Mouse (Mus musculus) MN1 (cell line): ENCODE results near the gene Fam57a.

Source experiments
- DNase-seq: peaks from one replicate; pipeline ENCODE4 v3.0.0-alpha.2; 2016; ENCODE audit warnings: low spot score

The Fam57a gene

GRCm38 (mm10) chr11:76246439-76246838, 67.0 kb downstream of the Fam57a start:
- no peak for DNase-seq

DNA sequence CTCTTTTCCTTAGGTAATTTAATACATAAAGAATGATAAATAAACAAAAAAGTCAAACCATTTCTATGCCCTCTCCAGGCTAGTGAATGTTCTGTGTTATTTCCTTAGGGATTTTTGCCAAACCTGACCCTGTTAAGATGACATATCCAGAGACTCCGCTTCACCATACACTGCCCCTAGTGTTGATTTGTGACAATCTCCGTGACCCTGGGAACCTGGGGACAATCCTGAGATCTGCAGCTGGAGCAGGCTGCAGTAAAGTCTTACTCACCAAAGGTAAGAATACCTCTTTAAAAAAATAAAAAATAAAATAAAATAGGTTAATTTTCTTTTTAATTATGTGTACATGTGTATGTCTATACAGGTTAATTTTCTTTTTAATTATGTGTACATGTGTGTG, 67.8 kb downstream of the Fam57a start:
- DNase-seq, result peak; percentile 22

GRCm38 (mm10) chr11:76252036-76252435, 72.6 kb downstream of the Fam57a start:
- peak; percentile 24 for DNase-seq

DNA sequence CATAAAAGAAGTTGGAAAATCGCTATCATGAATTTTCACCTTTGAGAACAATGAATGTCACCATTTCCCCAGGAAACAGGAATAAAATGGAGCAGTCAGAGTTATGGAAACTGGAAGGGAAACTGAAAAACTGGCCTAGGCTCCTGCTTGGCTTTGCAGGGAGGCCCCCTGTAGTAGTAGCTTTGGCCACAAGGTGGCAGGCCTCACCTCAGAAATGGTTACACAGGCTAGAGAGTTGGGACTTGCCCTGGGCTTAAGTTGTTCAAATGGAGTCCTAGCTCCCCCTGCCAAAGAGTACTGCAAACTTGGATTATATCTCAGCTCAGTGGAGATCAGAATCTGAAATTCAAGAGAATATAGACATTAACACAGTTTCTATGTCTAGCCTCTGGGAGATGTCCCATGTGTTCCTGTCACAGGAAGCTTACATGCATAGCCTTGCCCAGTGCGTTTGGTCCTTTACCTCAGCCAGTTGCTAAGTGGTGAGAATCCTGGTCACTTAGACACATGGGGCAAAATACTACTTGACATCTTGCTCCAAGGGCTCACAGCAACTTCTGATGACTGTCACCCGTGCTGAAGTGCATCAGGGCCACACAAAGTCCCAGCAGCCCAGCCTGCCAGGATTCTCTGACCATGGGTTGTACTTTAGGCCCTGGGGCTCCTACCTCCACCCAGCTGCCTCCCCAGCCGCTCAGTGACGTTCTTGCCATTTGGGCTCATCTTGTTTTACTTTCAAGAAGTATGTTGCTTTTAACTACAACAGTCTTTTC, 73.9 kb downstream of the Fam57a start:
- DNase-seq, result peak; percentile 73

DNA sequence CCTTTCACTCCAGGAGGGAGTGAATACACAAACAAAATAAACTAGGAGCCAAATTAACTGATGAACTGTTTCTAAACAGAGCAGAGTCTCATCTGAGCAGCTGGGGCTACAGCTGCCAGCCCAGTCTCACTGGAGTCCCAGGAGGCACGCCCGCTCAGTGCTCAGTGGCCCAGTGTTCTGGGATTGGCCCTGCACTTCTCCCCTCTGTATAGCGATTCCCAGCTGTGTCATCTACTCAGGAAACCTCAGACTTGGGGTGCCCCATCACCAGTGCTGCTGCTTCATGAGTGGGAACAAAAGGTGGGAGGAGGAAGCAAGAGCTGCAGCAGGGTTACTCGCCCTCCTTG, 74.4 kb downstream of the Fam57a start:
- no peak for DNase-seq

GRCm38 (mm10) chr11:76255431-76256001, 76.0 kb downstream of the Fam57a start:
- peak; percentile 44 for DNase-seq

DNA sequence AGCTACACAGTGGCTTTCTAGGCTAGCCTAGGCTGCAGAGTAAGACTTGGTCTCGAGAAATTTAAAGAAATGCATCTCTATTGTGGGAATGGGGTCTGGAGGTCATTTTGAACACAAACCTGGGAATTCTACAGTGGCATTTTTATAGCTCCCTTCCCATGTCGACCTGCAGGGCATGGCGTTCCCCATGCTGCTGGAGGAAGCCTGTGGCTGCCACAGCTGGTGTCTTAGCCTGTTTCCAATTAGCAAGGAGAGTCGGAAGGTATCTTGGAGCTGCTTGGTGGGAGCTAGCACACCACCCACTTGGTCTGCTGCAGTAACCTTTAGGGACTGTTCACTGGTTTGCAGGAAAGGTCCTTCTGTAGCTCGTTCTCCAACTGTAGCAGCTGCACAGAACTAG, 76.7 kb downstream of the Fam57a start:
- peak; percentile 16 for DNase-seq

DNA sequence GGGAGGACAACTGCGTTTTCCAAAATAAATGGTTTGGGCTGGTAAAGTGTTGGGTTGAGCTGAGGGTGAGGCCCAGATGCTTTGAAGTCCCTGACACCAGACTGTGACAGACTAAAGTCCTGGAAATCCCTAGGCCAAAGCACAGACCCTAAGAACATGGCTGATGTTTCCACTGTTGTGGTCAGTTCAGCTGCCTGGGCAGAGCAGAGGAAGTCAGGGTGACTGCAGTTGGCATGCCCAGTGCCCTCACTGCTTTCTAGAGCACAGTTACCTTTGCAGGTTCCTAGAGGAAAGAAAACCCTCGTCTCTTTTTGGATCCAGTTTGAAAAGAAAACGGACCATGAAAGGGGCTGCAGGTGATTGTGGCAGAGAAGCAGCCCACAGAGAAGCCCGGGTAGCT, 77.9 kb downstream of the Fam57a start:
- no peak for DNase-seq

DNA sequence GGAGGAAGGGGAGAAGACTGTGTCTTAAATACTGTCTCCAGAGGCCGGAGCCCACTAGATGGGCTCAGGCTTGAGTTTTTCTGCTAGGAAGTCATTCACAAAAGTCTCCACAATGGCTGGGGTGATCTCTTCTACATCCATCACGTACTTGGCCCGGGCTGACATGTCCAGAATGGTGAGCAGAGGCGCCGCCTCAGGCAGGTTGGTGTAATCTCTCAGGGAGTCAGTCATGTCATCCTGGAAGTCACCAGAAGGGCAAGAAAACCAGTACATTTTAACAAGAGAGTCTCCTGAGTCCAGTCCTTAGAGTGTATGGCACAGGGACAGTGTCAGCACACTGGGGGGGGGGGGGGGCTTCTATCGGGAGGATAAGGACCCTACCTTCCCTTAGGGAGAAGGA, 79.0 kb downstream of the Fam57a start:
- DNase-seq, result no peak

- no peak for DNase-seq
These were observed 81.0 kb downstream of the Fam57a start for GRCm38 (mm10) chr11:76260208-76261050.

DNA sequence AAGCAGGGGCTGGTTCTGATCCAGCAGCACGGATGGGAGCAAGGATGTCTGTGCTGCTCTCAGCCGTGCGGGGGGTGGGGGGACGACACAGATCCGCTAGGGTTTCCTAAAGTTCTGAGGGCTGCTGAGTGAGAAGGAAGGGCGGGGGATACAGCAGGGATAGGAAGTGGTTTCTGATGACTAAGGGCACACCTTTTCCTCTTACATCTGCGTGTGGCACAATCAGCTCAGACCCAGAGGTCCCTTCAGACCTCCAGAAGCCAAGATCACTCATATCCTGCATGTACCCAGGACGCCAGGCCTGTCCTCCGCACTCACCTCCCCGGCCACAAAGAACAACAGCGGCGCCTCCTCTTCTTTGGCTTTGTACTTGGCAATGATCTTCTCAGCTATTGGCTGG, 81.8 kb downstream of the Fam57a start:
- DNase-seq, result no peak

GRCm38 (mm10) chr11:76262611-76263351, 83.3 kb downstream of the Fam57a start:
- DNase-seq, result no peak
